Mouse (Mus musculus) spleen, postnatal 36 days (tissue): Measurements from ENCODE around the gene Olfr629.
"Not testable (repeated sequence)": the region's sequence is repeated elsewhere in the genome, so short reads cannot be mapped to it uniquely, and the experiment has no call there.

Experiments used
- DNase-seq, 2 experiments: peaks; one replicate each; pipeline ENCODE4 v3.0.0; 2022; ENCODE audit warnings: low spot score in 2 of 2, mixed read lengths in 1 of 2

Olfr629 gene

DNA sequence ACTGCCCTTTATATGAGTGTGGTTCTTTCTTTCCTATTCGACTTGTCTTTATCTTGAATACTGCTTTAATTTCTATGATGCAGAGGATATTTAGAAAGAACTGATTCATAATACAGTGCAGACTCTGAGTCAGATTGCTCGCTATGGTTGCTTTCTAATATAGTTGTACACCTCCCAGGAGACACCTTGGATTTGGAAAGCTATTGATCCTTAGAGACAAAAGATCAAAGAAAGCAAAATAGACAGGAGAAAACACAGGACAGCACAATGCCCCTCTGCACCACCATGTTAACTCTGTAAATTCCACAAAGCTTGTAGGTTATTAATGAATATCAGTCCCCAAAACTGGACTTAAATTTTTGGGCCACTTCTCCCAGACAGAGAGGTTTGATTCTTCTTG, at the start of gene Olfr629:
Gene Olfr629, minus strand, starts transcription at position 101 of the 400 bp plus-strand sequence.
- DNase-seq: no peak

- no peak for DNase-seq
Observed at GRCm38 (mm10) chr7:103792669-103793388, 48.1 kb upstream of the Olfr629 start.

- no peak for DNase-seq
Observed at GRCm38 (mm10) chr7:103791721-103792120, 47.0 kb upstream of the Olfr629 start, which contains the start of gene Olfr67. TSS of gene Olfr67 (minus strand) at chr7:103791821.

DNA sequence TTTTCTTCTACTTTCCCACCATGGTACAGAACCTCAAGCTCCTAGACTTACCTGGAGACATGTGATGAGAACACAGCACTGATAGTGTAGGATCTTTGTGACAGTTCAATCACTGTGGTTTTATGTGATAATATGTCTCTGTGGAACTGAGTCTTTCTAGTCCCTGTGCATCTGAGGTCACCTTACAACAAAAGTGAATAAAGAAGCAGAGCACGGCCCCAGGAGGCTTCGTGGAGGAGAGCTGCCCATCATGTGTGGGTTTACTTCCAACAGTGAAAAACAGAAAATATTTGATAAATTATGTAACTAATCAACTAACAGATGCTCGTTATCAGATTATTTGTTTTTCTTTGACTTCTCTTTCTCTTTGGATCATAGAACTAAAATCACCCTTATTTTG, 34.9 kb upstream of the Olfr629 start, which contains the start of gene Olfr68:
Gene Olfr68, minus strand, starts transcription at position 101 of the 400 bp plus-strand sequence.
- DNase-seq: no peak

GRCm38 (mm10) chr7:103777652-103778051, 32.9 kb upstream of the Olfr629 start:
- not testable (repeated sequence) for DNase-seq

DNA sequence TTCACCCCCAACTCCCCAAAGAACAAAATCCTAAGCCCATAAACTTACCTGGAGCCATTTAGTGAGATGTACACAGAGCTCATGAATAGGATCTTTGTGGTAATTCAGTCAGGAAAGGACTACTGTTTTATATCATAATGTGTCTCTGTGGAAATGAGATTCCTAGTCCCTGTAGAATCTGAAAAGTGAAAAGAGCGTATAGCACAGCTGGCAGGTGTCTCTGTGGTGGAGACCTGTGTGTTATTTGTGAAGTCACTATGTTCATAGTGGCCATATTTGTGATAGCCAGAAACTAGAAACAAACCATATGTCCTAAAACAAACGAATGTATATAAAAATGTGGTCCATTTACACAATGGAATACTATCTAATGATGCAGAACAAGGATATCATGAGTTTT, 26.8 kb upstream of the Olfr629 start, which contains the start of gene Olfr69:
Gene Olfr69, minus strand, starts transcription at position 101 of the 400 bp plus-strand sequence.
- no peak for DNase-seq

DNA sequence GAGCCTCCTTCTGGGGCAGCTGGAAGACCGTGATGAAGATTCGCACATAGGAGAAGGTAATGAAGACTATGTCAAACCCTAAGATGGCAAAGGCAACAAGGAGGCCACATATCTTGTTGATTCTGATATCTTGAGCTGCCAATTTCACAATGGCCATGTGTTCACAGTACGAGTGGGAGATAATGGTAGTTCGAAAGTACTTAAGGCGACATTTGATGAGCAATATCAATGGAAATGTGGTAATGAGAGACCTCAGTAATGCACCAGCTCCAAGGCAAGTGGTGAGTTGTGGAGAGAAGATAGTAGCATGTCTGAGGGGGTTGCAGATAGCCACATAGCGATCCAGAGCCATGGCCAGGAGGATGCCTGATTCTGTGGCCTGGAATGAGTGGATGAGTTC, 22.9 kb upstream of the Olfr629 start:
- DNase-seq: not testable (repeated sequence)

DNA sequence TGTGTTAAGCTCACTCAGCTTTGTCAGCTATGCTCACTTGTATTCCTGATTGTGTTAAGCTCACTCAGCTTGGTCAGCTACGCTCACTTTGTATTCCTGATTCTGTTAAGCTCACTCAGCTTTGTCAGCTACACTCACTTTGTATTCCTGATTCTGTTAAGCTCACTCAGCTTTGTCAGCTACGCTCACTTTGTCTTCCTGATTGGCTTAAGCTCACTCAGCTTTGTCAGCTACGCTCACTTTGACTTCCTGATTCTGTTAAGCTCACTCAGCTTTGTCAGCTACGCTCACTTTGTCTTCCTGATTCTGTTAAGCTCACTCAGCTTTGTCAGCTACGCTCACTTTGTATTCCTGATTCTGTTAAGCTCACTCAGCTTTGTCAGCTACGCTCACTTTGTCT, 17.5 kb upstream of the Olfr629 start:
- not testable (repeated sequence) for DNase-seq

- DNase-seq: no peak
Observed at GRCm38 (mm10) chr7:103757233-103757632, 12.5 kb upstream of the Olfr629 start, which contains the start of gene Olfr630. TSS of gene Olfr630 (minus strand) at chr7:103757333.

GRCm38 (mm10) chr7:103730074-103730473, 14.7 kb downstream of the Olfr629 start, which contains the start of gene Olfr628:
TSS of gene Olfr628 (plus strand) at chr7:103730374.
- DNase-seq: no peak

DNA sequence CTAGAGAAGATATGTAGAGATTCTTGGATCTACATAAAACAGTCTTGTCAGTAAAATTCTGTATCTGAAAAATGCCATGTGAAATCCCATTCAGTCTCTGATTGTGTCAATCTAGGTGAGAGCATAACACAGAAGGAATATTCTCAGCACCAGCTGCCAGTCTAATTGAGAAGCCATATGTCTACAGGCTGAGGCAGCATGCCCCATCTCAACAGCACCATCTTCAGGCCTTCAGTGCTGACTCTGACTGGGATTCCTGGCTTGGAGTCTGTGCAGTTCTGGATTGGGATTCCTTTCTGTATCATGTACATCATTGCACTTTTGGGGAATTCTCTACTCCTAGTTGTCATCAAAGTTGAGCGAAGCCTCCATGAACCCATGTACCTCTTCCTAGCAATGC, 28.3 kb downstream of the Olfr629 start:
- not testable (repeated sequence) for DNase-seq

DNA sequence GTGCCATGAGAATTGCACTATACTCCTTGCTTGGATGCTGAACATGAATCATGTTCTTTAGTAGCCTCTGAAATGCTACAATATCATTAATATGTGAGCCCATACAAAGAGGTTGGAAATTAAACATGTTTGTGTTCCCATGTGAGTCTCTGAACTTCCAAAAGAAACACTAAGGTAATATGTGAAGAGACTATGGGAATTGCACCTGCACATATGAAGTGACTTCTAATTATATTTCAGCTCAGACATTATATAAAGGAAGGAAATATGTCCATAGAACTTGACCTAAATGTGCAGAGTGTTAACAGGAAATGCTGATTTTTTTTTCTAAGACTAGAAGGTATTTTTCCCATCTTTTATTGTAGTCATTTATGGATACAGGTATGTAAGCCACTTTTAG, 30.4 kb downstream of the Olfr629 start, which contains the start of gene Olfr243:
Gene Olfr243, plus strand, starts transcription at position 301 of the 400 bp plus-strand sequence.
- DNase-seq: no peak

DNA sequence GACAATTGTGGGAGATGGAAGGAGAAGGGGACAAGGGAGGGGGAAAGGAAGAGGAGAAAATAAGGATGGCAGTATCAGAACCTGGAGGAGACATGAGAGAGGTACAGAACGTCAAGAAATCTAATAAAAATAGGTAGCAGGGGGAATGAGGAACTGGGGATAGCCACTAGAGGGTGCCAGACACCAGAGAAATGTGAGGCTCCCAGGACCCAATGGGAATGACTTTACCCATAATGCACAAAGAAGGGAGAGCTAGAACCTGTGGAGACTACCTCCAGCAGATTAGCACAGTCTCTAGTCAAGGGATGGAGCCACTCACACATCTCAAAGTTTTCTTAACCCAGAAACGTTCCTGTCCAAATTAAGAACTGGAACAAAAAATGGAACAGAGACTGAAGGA, 32.7 kb downstream of the Olfr629 start:
- DNase-seq: peak in 1 of 2 experiments; percentile 2

GRCm38 (mm10) chr7:103699469-103699868, 45.3 kb downstream of the Olfr629 start:
- no peak for DNase-seq
